Mouse (Mus musculus) thymus, postnatal 25 days (tissue): ENCODE results near the gene Dmrt3.

Experiments
- DNase-seq: peaks from one replicate; pipeline ENCODE4 v3.0.0; 2022

Dmrt3 gene

GRCm38 (mm10) chr19:25610015-25610410, at the start of gene Dmrt3:
Dmrt3 (plus strand) TSS chr19:25610301.
- DNase-seq: no peak

- no peak for DNase-seq
Measured at GRCm38 (mm10) chr19:25564430-25564829, 45.7 kb upstream of the Dmrt3 start.

GRCm38 (mm10) chr19:25569778-25570177, 40.3 kb upstream of the Dmrt3 start:
- DNase-seq: no peak

- no peak for DNase-seq
Measured at GRCm38 (mm10) chr19:25574431-25574830, 35.7 kb upstream of the Dmrt3 start.

DNA sequence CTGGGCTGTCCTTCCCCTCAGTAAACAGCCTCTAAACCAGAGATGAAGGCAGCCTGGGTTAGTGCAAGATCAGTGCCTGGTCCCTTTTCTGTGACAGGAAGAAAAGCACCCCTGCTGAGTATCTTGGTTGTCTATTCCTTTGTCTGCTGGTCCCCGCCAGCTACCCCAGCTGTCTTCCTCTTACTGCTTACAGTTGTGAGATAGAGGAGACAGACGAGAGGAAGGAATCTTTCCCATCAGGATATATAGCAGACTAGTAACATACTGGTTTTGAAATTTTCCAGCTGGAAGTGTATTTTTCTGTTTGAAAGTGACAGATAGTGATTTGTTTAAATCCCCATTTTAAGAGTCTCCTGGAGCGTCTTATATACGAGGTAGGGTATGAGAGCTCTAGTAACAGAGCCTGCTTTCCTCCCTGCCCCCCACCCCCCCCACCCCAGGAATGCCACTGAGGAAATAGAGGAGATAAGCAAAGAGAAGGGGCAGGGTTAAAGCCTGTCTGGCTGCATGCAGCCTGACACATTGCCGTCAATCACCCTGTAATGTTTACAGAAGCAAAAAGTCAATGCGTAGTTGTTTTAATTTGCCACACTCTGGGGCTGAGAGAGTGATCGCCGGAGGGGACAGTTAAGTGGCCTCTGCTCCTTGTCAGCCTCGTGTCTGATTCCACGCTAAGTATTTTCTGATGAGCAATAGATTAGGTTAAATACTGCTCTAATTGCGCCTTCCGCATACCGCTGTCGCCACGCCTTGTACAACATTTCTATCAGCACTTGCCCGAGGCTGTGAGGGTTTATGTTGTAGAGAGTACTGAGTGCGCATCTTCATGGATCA, 34.9 kb upstream of the Dmrt3 start:
- no peak for DNase-seq

- no peak for DNase-seq
Measured at GRCm38 (mm10) chr19:25578358-25578757, 31.7 kb upstream of the Dmrt3 start.

- no peak for DNase-seq
Measured at GRCm38 (mm10) chr19:25579440-25579839, 30.7 kb upstream of the Dmrt3 start.

GRCm38 (mm10) chr19:25597717-25598232, 12.3 kb upstream of the Dmrt3 start:
- DNase-seq: no peak

DNA sequence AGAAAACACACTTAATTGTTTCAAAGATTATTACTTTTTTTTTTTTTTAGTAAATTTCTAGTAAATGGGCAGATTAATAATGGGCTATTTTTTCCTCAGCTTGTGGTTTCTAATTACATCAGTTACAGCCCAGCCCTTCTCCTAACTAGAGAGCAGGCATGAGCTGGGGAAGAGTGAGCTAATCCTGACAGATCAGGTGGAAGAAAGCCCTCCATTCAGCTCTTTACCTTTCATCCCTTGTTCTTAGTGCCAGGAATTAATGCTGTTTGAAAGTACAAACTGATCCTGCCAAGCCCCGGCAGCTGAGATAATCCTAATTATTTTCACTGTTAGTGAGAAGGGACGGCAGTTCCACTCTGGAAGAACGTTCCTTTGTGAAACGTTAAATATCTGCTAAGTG, 11.5 kb upstream of the Dmrt3 start:
- no peak for DNase-seq

DNA sequence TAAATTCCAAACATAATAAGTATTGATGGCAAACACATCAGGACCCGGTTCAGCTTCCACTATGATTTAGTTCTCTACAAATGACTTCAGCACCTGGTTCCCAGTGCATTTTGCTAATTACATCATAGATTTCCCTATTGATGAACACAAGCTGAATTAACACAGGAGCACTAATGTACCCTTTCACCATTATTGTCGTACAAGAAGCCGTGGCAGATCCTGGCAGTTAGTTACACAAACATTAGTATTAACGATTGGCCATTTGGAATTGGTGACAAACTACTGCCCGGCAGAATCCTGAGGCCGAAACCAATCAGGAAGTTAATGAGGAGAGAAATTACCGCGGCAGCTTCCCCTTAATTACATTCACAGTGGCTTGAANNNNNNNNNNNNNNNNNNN, 8.1 kb upstream of the Dmrt3 start:
- DNase-seq: no peak

- DNase-seq: no peak
Measured at GRCm38 (mm10) chr19:25607461-25608205, 2.5 kb upstream of the Dmrt3 start.

GRCm38 (mm10) chr19:25608206-25608580, 1.9 kb upstream of the Dmrt3 start:
- DNase-seq: no peak

DNA sequence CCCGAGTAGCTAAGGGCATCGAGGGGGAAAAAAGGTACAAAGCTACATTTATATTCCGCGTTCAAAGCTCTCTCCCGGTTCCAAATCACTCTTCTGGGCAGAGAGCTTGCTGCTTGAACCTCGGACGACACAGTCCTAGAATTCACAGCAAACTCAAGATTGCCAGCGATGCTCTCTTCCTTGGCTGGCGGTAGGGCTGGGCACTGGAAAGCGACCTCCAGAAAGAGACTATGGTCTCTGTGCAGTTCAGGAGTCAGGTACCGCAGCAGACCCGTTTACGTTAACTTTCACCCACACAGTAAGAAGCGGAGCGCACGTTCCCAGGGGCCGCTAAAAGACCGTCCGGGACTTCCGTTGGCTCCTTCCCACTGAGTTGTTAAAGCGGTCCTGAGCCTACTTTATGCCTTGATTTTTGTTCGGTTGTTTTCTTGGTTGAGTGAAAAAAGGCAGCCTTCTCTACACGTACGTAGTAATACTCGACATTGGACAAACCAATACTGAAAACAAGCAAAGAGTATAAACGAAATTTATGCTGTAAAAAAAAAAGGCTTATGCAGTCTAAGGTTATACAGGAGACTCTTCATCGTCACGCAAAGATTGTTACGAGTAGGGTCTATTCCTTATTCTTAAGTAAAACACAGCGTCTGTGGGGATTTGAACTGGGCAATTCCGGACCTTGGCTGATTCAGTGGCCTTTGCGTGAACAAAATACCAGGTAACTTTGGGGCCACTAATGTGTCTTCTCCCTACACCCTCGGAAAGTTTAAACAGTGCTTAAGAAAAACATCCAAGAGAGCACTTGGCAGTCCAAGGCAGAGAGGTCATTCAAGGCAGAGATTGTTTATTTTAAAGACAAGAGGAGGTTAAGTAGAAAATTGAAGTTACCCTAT, 895 bp upstream of the Dmrt3 start:
- DNase-seq: no peak

- no peak for DNase-seq
Measured at GRCm38 (mm10) chr19:25610411-25611111, 460 bp downstream of the Dmrt3 start.

- no peak for DNase-seq
Measured at GRCm38 (mm10) chr19:25611116-25611515, 1.0 kb downstream of the Dmrt3 start.

GRCm38 (mm10) chr19:25611876-25612805, 2.0 kb downstream of the Dmrt3 start:
- DNase-seq: no peak

DNA sequence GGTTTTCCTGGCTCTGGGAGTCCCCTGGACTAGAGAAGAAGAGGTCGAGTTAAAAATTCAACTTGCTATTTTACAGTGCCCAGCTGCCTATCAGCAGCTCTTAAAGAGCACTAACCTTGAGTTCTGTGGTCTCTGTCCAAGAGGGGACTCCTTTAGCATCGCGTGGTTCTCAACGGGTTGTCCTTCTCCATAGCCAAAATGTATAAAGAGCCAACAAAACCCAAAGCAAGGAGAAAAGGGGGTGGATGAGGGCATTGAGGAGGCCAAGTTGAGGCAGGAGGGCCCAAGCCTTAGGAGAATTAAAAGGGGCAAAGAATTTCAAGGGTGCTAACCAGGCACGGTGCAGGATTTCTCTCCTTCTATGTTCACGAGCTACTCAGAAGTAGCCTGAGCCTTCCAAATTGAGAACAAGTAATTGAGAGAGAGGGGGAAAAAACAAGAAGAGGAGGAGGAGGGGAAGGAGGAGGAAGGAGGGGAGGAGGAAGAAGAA, 2.8 kb downstream of the Dmrt3 start:
- no peak for DNase-seq

DNA sequence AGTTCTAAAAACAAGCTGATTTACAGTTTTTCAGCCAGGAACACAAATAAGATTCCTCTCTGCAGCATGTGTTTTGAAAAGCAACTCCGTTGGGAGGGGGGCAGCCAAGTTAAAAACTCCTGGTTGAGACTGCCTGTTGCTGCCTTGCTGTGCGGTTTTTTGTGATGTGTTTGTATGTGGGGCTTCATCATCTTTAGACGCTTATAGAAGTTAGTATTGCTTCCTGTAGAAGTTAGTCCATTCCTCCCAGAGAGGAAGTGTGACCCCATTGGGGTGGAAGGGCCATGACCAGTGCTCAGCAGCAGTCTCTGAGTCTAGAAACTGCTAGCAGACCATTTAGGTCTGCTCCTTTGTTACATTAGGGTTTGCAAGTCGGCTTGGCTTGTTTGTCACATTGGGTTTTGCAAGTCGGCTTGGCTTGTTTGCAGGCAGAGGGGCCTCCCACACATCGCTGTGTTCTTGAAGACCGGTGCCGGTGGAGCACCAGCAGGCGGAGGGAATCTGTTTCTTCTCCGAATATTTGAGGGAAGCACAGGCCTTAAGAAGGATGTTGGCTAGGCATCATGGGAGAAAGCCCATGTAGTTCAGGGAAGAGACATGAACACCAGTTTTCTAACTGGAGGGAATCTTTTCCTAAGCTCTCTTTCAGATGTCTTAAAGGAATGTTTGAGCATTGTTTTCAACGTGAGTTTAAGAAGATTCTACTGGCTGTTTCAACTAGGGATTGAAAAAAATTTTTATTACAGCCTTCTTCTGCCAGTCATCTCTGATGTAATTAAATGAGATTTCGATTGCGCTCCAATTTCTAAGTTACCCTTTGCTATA, 3.6 kb downstream of the Dmrt3 start:
- DNase-seq: no peak

DNA sequence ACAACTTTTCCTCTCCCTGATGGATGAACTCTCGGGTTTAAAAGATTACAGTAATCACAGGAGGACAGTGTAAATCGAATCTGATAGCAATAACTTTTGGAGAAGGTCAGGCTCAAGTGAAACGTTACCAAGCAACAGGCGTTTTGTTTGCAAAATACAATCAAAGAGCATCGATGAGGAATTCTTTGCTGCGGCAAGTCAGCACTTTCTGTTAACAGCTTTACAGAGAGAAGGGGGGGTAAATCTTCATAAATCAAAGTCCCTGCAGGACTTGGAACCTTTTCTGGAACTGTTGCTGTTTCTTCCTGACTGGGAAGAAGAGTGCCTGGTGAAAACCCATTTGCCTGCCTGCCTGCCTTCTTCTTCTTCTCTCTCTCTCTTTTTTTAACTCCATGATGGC, 5.8 kb downstream of the Dmrt3 start:
- no peak for DNase-seq
